Mouse (Mus musculus) liver, embryonic 14.5 days (tissue): ENCODE results near the gene Tmem208. TPM values are rescaled to one million over a fixed set of nuclear protein-coding genes. Genes with fewer than 3 reads are reported as not detected.

Experiments used
- ATAC-seq: fragments of 200-750 bp; cut with Nextera tagmentation; 2 replicates; pipeline ENCODE4 v1.8.0; 2017; ENCODE audit warnings: moderate number of reproducible peaks, mild to moderate bottlenecking, moderate library complexity; ENCODE audit not compliant: insufficient read depth
- DNase-seq, 3 experiments: peaks; one replicate each; pipeline ENCODE4 v3.0.0-alpha.2; 2012 to 2013; ENCODE audit warnings: low read depth in 3 of 3, low spot score in 3 of 3
- H3K27ac ChIP-seq: fragments of 300-500 bp; sonication (generic); 2 replicates; pipeline ENCODE4 v1.5.1; 2014; ENCODE audit warnings: moderate library complexity, mild to moderate bottlenecking, control low read depth, inconsistent platforms
- H3K27me3 ChIP-seq: fragments of 300-500 bp; sonication (generic); 2 replicates; pipeline ENCODE4 v1.6.1; 2014; ENCODE audit warnings: mild to moderate bottlenecking, low read length, moderate library complexity; ENCODE audit not compliant: control insufficient read depth, insufficient read depth
- H3K36me3 ChIP-seq: fragments of 300-500 bp; sonication (generic); replicated peaks from 2 replicates; pipeline ENCODE4 v1.6.1; 2014; ENCODE audit warnings: low read depth; ENCODE audit not compliant: control insufficient read depth, insufficient read depth
- H3K4me1 ChIP-seq, 2 experiments: fragments of 200-500 bp in 1 of 2; fragments of 300-500 bp in 1 of 2; sonication (generic) in 1 of 2; replicated peaks; 2 replicates each; pipeline ENCODE4 v1.6.1; 2012 to 2014; ENCODE audit warnings: antibody characterized with exemption in 1 of 2, inconsistent platforms in 1 of 2, low read length in 1 of 2; ENCODE audit not compliant: control insufficient read depth in 2 of 2, insufficient read depth in 2 of 2
- H3K4me2 ChIP-seq: fragments of 300-500 bp; sonication (generic); 2 replicates; pipeline ENCODE4 v1.6.1; 2014; ENCODE audit warnings: low read depth, mild to moderate bottlenecking, control low read depth, moderate library complexity
- H3K4me3 ChIP-seq, 2 experiments: fragments of 200-500 bp in 1 of 2; fragments of 300-500 bp in 1 of 2; sonication (generic) in 1 of 2; 2 replicates each; pipeline ENCODE4 v1.5.1; 2012 to 2014; ENCODE audit warnings: low read depth in 2 of 2, low read length in 2 of 2, mild to moderate bottlenecking in 2 of 2, control low read depth in 1 of 2, inconsistent platforms in 1 of 2, moderate library complexity in 1 of 2; ENCODE audit not compliant: insufficient read depth in 1 of 2
- H3K9ac ChIP-seq: fragments of 300-500 bp; sonication (generic); replicated peaks from 2 replicates; pipeline ENCODE4 v1.6.1; 2014; ENCODE audit warnings: mild to moderate bottlenecking, control low read depth, moderate library complexity
- H3K9me3 ChIP-seq: fragments of 300-500 bp; sonication (generic); 2 replicates; pipeline ENCODE4 v1.6.1; 2016; ENCODE audit warnings: low read length, mixed read lengths; ENCODE audit not compliant: control insufficient read depth
- CTCF ChIP-seq: IDR thresholded peaks from 2 replicates; pipeline ENCODE4 v1.5.1; 2016; ENCODE audit warnings: antibody characterized with exemption, low read depth, control low read depth
- EP300 ChIP-seq: IDR thresholded peaks from 2 replicates; pipeline ENCODE4 v1.6.1; 2016; ENCODE audit warnings: antibody characterized with exemption, low read depth
- WGBS: fragments of 180-500 bp; shearing (Covaris S2); extraction: QIAGEN DNeasy Blood & Tissue Kit; methylation state at CpG from one replicate; pipeline ENCODE4 v1.1.7; 2014; ENCODE audit not compliant: insufficient replicate concordance; 5-methylcytosine and 5-hydroxymethylcytosine counted together
- polyA plus RNA-seq, 2 experiments: library from polyadenylated mRNA; depleted of rRNA in 1 of 2; stranded (reverse) in 1 of 2; unstranded in 1 of 2; fragments of >200 nt; fragmentation: Nextera tagmentation in 1 of 2; extraction: Ambion mirVana in 1 of 2; gene quantifications; 2 replicates each; pipeline versions ENCODE4 v1.2.1 to v1.2.3; 2012 to 2014

Gene Tmem208
- polyA plus RNA-seq, 2 experiments = 59.1 to 103 TPM

GRCm38 (mm10) chr8:105332523-105332922 lies 6.4 kb downstream of the Tmem208 start:
- DNase-seq (no peak), ATAC-seq (no peak)
- H3K4me3 ChIP-seq = no peak overlapping the region
- WGBS = 64% methylated on average over 2 of the region's 2 CpGs
- no peak for TF ChIP-seq CTCF
- TF ChIP-seq EP300 = no peak
- H3K4me1 ChIP-seq = peaks cover 0 to under 1% of the 10 kb centered on the region in 2 experiments; a peak in 2 of 4 replicates
- peaks cover 28% of the 10 kb centered on the region for H3K36me3 ChIP-seq
- no peak overlapping the region for H3K4me2 ChIP-seq
- no peak overlapping the region for H3K9ac ChIP-seq
- H3K27me3 ChIP-seq = no peaks in the 10 kb centered on the region
- no peaks in the 10 kb centered on the region for H3K9me3 ChIP-seq
- H3K27ac ChIP-seq = no peak overlapping the region

GRCm38 (mm10) chr8:105336373-105337130 lies 10.4 kb downstream of the Tmem208 start:
- ATAC-seq (no peak; the same call in 1 of the 2 replicates), DNase-seq (no peak)
- Histone ChIP-seq H3K9ac (no peak overlapping the region), H3K4me2 (no peak overlapping the region), H3K4me3 (no peak overlapping the region), H3K36me3 (no peaks in the 10 kb centered on the region), H3K27ac (no peak overlapping the region), H3K4me1 (peaks cover 7 to 15% of the 10 kb centered on the region in 2 experiments), H3K9me3 (no peaks in the 10 kb centered on the region), H3K27me3 (no peaks in the 10 kb centered on the region)
- no peak for TF ChIP-seq EP300
- TF ChIP-seq CTCF = no peak
- WGBS = 85% methylated on average over 32 of the region's 32 CpGs

- TF ChIP-seq CTCF (no peak), EP300 (no peak)
- no peak overlapping the region for H3K27ac ChIP-seq
- H3K36me3 ChIP-seq = no peaks in the 10 kb centered on the region
- no peak overlapping the region for H3K9ac ChIP-seq
- H3K27me3 ChIP-seq = no peaks in the 10 kb centered on the region
- H3K4me3 ChIP-seq = no peak overlapping the region
- DNase-seq = no peak
- H3K4me2 ChIP-seq = no peak overlapping the region
- WGBS = 8% methylated on average over 4 of the region's 4 CpGs
- no peaks in the 10 kb centered on the region for H3K9me3 ChIP-seq
- no peak for ATAC-seq
- H3K4me1 ChIP-seq = peaks cover 7 to 19% of the 10 kb centered on the region in 2 experiments
These were observed 12.8 kb downstream of the Tmem208 start for GRCm38 (mm10) chr8:105338992-105339391.

- Histone ChIP-seq H3K4me2 (no peak overlapping the region), H3K9me3 (no peaks in the 10 kb centered on the region), H3K9ac (no peak overlapping the region; the same call in 1 of the 2 replicates), H3K36me3 (no peaks in the 10 kb centered on the region), H3K4me3 (no peak overlapping the region), H3K27ac (no peak overlapping the region), H3K4me1 (peaks cover 7 to 19% of the 10 kb centered on the region in 2 experiments), H3K27me3 (no peaks in the 10 kb centered on the region)
- no peak for TF ChIP-seq EP300
- TF ChIP-seq CTCF = no peak
- no peak for DNase-seq
- peak; percentile 64 for ATAC-seq
- whole genome bisulfite sequencing = 29% methylated on average over 6 of the region's 6 CpGs
These were observed 13.9 kb downstream of the Tmem208 start for GRCm38 (mm10) chr8:105339886-105340635.

- H3K36me3 ChIP-seq = no peaks in the 10 kb centered on the region
- peaks cover 4% of the 10 kb centered on the region for H3K27me3 ChIP-seq
- DNase-seq (no peak), ATAC-seq (no peak)
- 64% methylated on average over 8 of the region's 8 CpGs for WGBS
- H3K4me1 ChIP-seq = peaks cover 7 to 22% of the 10 kb centered on the region in 2 experiments
- H3K9ac ChIP-seq = no peak overlapping the region
- no peak overlapping the region for H3K4me3 ChIP-seq
- H3K4me2 ChIP-seq = no peak overlapping the region
- no peaks in the 10 kb centered on the region for H3K9me3 ChIP-seq
- TF ChIP-seq EP300 (no peak), CTCF (no peak)
- no peak overlapping the region for H3K27ac ChIP-seq
These were observed 15.2 kb downstream of the Tmem208 start for GRCm38 (mm10) chr8:105341399-105341798.
